Mouse (Mus musculus): ENCODE results near the gene Tigd2.
A peak's percentile ranks its signal among the peaks of the same experiment; 100 is the strongest.
"Not testable (repeated sequence)": the region's sequence is repeated elsewhere in the genome, so short reads cannot be mapped to it uniquely, and the experiment has no call there.

Gene Tigd2

GRCm38 (mm10) chr6:59208685-59209298 is at the start of gene Tigd2:
Gene Tigd2, plus strand, starts transcription at chr6:59208870.
- DNase-seq, result peak; percentile 94

- no peak for DNase-seq
Observed at GRCm38 (mm10) chr6:59161801-59162478, 46.7 kb upstream of the Tigd2 start.

GRCm38 (mm10) chr6:59162887-59163286 is 45.8 kb upstream of the Tigd2 start:
- DNase-seq, result no peak

- no peak for DNase-seq
Observed at GRCm38 (mm10) chr6:59163407-59163806, 45.3 kb upstream of the Tigd2 start.

GRCm38 (mm10) chr6:59168939-59169338 is 39.7 kb upstream of the Tigd2 start:
- no peak for DNase-seq

GRCm38 (mm10) chr6:59171230-59171629 is 37.4 kb upstream of the Tigd2 start:
- DNase-seq, result no peak

GRCm38 (mm10) chr6:59173940-59174339 is 34.7 kb upstream of the Tigd2 start:
- no peak for DNase-seq

- peak; percentile 2 for DNase-seq
Observed at GRCm38 (mm10) chr6:59178051-59178450, 30.6 kb upstream of the Tigd2 start.

- DNase-seq, result peak; percentile 78
Observed at GRCm38 (mm10) chr6:59180376-59180996, 28.2 kb upstream of the Tigd2 start.

- DNase-seq, result peak; percentile 17
Observed at GRCm38 (mm10) chr6:59185010-59185699, 23.5 kb upstream of the Tigd2 start.

- no peak for DNase-seq
Observed at GRCm38 (mm10) chr6:59190006-59190405, 18.7 kb upstream of the Tigd2 start.

GRCm38 (mm10) chr6:59194518-59194917 is 14.2 kb upstream of the Tigd2 start:
- not testable (repeated sequence) for DNase-seq

GRCm38 (mm10) chr6:59195849-59196635 is 12.6 kb upstream of the Tigd2 start:
- no peak for DNase-seq

GRCm38 (mm10) chr6:59196746-59197145 is 11.9 kb upstream of the Tigd2 start:
- no peak for DNase-seq

GRCm38 (mm10) chr6:59198356-59198755 is 10.3 kb upstream of the Tigd2 start:
- no peak for DNase-seq

GRCm38 (mm10) chr6:59199021-59199420 is 9.6 kb upstream of the Tigd2 start:
- DNase-seq, result no peak

- DNase-seq, result no peak
Observed at GRCm38 (mm10) chr6:59207561-59207960, 1.1 kb upstream of the Tigd2 start.

GRCm38 (mm10) chr6:59209299-59209707 is 633 bp downstream of the Tigd2 start:
- DNase-seq, result peak; percentile 45

- no peak for DNase-seq
Observed at GRCm38 (mm10) chr6:59233191-59233590, 24.5 kb downstream of the Tigd2 start.

- DNase-seq, result no peak
Observed at GRCm38 (mm10) chr6:59233651-59234050, 25.0 kb downstream of the Tigd2 start.

GRCm38 (mm10) chr6:59249675-59250074 is 41.0 kb downstream of the Tigd2 start:
- peak; percentile 48 for DNase-seq

GRCm38 (mm10) chr6:59250536-59250935 is 41.9 kb downstream of the Tigd2 start:
- DNase-seq, result no peak

- DNase-seq, result peak; percentile 38
Observed at GRCm38 (mm10) chr6:59255909-59256308, 47.2 kb downstream of the Tigd2 start.

Measured in lung, postnatal 10 days (tissue).